Mouse (Mus musculus) left cerebral cortex, adult 8-10 months (tissue): ENCODE results near the gene Ptpn4. TPM values are rescaled to one million over a fixed set of nuclear protein-coding genes. Genes with fewer than 3 reads are reported as not detected.

ENCODE experiments used
- DNase-seq, 2 experiments: peaks; one replicate each; pipeline ENCODE4 v3.0.0; 2022; ENCODE audit warnings: low spot score in 2 of 2
- total RNA-seq, 4 experiments: library from RNA; stranded (reverse); gene quantifications; 2 replicates each; pipeline ENCODE4 v1.2.4; 2022

Gene Ptpn4
- total RNA-seq, 4 experiments from 2014 or later, result 71.1 to 106 (median 82.6) TPM

GRCm38 (mm10) chr1:119646356-119646755 is 191.1 kb downstream of the Ptpn4 start:
- DNase-seq, result no peak

- DNase-seq, result no peak
Measured at GRCm38 (mm10) chr1:119642367-119642766, 195.0 kb downstream of the Ptpn4 start.

- no peak for DNase-seq
Measured at GRCm38 (mm10) chr1:119641090-119641812, 196.2 kb downstream of the Ptpn4 start.

- no peak for DNase-seq
Measured at GRCm38 (mm10) chr1:119640006-119640405, 197.4 kb downstream of the Ptpn4 start.

GRCm38 (mm10) chr1:119637188-119638023 is 200.0 kb downstream of the Ptpn4 start:
- no peak for DNase-seq

- DNase-seq, result no peak
Measured at GRCm38 (mm10) chr1:119634746-119635145, 202.7 kb downstream of the Ptpn4 start.

- DNase-seq, result no peak
Measured at GRCm38 (mm10) chr1:119630428-119630827, 207.0 kb downstream of the Ptpn4 start.

- no peak for DNase-seq
Measured at GRCm38 (mm10) chr1:119626837-119627236, 210.6 kb downstream of the Ptpn4 start.

- DNase-seq, result no peak
Measured at GRCm38 (mm10) chr1:119624444-119624843, 213.0 kb downstream of the Ptpn4 start.

GRCm38 (mm10) chr1:119605396-119605795 is 232.0 kb downstream of the Ptpn4 start:
- peak; percentile 3 to 62 for DNase-seq

Other genes with a start within 250 kb of the Ptpn4 start
- 10 to 100 TPM in 1 of 4 experiments, 1 to 10 TPM in 3; 7.0 to 10.8 (median 7.9) TPM for gene Epb41l5, start 188.6 kb downstream of the Ptpn4 start, total RNA-seq
- 1 to 10 TPM; 7.0 to 9.3 (median 7.8) TPM for gene Tmem177, start 75.6 kb upstream of the Ptpn4 start, total RNA-seq
- under 1 TPM; 0.33 to 0.63 (median 0.53) TPM for gene Cfap221, start 159.6 kb upstream of the Ptpn4 start, total RNA-seq
- under 1 TPM in 2 of 4 experiments, not detected in 2; 0.52 to 0.63 TPM for gene Sctr, start 169.3 kb upstream of the Ptpn4 start, total RNA-seq
- 1 to 10 TPM; 1.3 to 2.6 (median 2.2) TPM for gene Tmem37, start 236.5 kb upstream of the Ptpn4 start, total RNA-seq